Mouse (Mus musculus): ENCODE data around the gene Wnt6. TPM values are rescaled to one million over a fixed set of nuclear protein-coding genes. Genes with fewer than 3 reads are reported as not detected.

Wnt6 gene
- polyA plus RNA-seq, 1 experiment from 2014 or later = 5.7 TPM

DNA sequence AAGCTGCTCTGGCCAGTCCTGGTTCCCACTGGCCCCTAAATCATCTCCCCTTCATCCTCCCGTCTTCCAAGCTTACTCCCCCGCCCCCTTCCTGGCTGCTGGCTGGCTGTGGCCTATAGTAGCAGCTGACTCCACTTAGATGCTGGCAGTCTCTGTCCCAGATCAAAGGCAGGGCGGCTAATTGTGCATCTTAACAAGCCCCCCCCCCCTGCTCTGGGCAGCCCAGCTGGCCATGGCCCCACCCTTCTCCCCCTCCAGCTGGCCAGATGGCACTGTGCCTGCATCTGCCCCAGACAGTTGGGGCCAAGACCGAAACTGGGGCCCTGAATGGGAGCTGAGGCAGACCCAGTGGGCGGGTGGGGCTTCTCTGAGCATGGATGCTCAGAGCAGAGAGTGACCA lies 25.8 kb downstream of the Wnt6 start:
- Histone ChIP-seq H3K4me3 (replicated peaks) (no peak overlapping the region), H3K27ac (replicated peaks) (no peak overlapping the region), H3K36me3 (no peaks in the 10 kb centered on the region), H3K4me1 (peaks cover 34% of the 10 kb centered on the region), H3K9me3 (replicated peaks) (no peaks in the 10 kb centered on the region), H3K9ac (replicated peaks) (no peak overlapping the region), H3K27me3 (replicated peaks) (peaks cover 78% of the 10 kb centered on the region), H3K4me2 (no peak overlapping the region)
- 8% methylated on average over 5 of the region's 5 CpGs for WGBS
- peak; percentile 30 for ATAC-seq (ENCODE audit: low FRiP score)

DNA sequence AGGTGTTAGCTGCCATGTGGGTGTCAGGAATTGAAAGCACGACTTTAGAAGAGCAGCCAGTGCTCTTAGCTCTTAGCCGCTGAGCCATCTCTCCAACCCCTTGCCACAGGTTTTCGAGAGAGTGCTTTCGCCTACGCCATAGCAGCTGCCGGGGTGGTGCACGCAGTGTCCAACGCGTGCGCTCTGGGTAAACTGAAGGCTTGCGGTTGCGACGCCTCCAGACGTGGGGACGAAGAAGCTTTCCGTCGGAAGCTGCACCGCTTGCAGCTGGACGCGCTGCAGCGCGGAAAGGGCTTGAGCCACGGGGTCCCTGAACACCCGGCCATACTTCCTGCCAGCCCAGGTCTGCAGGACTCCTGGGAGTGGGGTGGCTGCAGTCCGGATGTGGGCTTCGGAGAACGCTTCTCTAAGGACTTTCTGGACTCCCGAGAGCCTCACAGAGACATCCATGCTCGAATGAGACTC lies 28.8 kb downstream of the Wnt6 start:
- Histone ChIP-seq H3K27me3 (replicated peaks) (peaks cover 82% of the 10 kb centered on the region), H3K27ac (replicated peaks) (no peak overlapping the region), H3K4me2 (peak overlapping the region; percentile 40), H3K36me3 (no peaks in the 10 kb centered on the region), H3K4me1 (peaks cover 35% of the 10 kb centered on the region), H3K9ac (replicated peaks) (no peak overlapping the region), H3K4me3 (replicated peaks) (no peak overlapping the region; the same call in 1 of the 2 replicates), H3K9me3 (replicated peaks) (no peaks in the 10 kb centered on the region)
- no peak for ATAC-seq (ENCODE audit: low FRiP score)
- 1% methylated on average over 29 of the region's 29 CpGs for WGBS

DNA sequence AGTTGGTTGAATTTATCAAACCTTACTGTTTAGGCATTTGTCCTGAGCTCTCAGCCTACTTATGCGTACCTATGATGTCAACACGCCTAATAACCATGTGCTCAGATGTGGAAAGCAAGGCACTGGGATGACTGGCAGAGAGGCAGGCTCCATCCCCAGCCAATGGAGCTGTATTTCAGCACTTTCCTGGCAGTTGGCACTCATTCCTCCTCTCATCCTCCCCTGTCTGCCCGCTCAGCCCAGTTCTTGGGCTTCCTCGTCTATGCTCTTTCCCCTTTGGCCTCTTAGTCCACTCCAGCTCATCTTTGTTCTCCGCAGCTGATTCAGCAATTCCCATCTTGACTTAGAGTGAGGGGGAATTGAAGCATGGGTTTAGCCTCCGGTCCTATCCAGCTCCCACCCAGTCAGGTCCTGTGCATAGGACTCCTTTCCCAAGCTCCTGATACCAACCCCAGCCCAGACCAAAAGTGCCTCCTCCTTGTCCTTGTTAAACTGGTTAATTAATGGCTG lies 30.0 kb downstream of the Wnt6 start:
- Histone ChIP-seq H3K36me3 (no peaks in the 10 kb centered on the region), H3K9ac (replicated peaks) (no peak overlapping the region), H3K4me1 (peaks cover 45% of the 10 kb centered on the region), H3K27me3 (replicated peaks) (peaks cover 80% of the 10 kb centered on the region), H3K4me3 (replicated peaks) (no peak overlapping the region), H3K4me2 (no peak overlapping the region), H3K9me3 (replicated peaks) (no peaks in the 10 kb centered on the region), H3K27ac (replicated peaks) (no peak overlapping the region)
- 31% methylated on average over 6 of the region's 6 CpGs for WGBS
- no peak for ATAC-seq (ENCODE audit: low FRiP score)

DNA sequence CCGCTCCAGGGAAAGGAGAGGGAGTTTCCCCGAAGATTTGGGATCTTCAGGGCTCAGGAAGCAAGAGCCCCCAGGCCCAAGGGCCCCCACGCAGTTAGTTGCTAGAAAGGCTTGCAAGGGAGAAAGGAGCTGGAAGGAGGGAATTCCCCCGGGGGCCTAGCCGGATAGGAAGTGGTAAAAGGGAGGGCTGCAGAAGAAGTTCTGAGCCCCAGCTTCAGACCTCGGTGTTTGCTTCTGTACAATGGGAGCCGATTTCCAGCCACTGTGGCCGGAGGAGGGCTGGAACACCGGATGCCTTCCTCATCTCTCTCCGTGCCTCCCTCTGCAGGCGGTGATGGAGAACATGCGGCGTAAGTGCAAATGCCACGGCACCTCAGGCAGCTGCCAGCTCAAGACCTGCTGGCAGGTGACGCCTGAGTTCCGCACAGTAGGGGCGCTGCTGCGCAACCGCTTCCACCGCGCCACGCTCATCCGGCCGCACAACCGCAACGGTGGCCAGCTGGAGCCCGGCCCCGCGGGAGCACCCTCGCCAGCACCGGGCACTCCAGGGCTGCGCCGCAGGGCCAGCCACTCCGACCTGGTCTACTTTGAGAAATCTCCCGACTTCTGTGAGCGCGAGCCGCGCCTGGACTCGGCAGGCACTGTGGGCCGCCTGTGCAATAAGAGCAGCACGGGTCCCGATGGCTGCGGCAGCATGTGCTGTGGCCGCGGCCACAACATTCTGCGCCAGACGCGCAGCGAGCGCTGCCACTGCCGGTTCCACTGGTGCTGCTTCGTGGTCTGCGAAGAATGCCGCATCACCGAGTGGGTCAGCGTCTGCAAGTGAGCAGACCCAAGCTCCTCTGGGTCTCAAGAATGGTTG lies 31.3 kb downstream of the Wnt6 start:
- WGBS = 1% methylated on average over 57 of the region's 57 CpGs

DNA sequence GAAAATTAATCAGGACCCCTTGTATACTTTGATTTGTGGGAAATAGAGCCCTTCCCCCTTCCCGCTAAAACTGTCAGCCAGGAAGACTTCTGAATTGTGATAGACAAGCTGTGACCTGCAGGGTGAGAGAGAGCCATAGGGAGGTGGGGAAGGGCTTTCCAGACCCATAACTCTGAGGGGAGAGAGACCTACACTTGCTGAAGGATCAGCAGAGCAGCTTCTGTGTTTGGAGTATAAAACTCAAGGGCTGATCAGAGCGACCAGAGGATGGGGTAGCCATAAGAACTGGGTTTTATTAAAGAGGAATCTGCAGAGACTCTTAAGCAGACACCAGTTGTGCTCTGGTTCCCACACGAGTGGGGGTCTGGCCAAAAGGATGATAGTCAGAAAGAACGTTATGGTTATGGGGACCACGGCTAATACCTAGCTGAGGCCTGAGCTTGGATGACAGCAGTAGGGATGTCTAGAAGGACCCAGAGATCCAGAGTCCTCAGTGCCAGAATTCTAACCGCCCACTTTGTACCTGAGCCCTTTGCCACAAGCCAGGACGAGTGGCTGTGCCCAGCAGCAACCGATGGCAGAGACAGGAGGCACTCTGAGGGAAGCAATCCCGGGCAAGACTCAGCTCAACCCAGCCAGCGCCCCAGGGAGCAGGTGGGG lies 32.6 kb downstream of the Wnt6 start:
- peaks cover 67% of the 10 kb centered on the region for H3K27me3 ChIP-seq (replicated peaks)
- H3K36me3 ChIP-seq = no peaks in the 10 kb centered on the region
- 19% methylated on average over 10 of the region's 10 CpGs for WGBS
- H3K4me2 ChIP-seq = peak overlapping the region; percentile 90; the same call in 1 of the 2 replicates
- ATAC-seq (ENCODE audit: low FRiP score) = no peak
- no peak overlapping the region for H3K27ac ChIP-seq (replicated peaks)
- no peak overlapping the region for H3K9ac ChIP-seq (replicated peaks)
- no peak overlapping the region for H3K4me3 ChIP-seq (replicated peaks)
- H3K9me3 ChIP-seq (replicated peaks) = no peaks in the 10 kb centered on the region
- H3K4me1 ChIP-seq = peaks cover 58% of the 10 kb centered on the region

More for the DNA sequence above, 31.3 kb downstream of the Wnt6 start:
- H3K4me1 ChIP-seq = peaks cover 51% of the 10 kb centered on the region
- peaks cover 79% of the 10 kb centered on the region for H3K27me3 ChIP-seq (replicated peaks)
- H3K9me3 ChIP-seq (replicated peaks) = no peaks in the 10 kb centered on the region
- H3K9ac ChIP-seq (replicated peaks) = peak overlapping the region; percentile 60
- peak overlapping the region; percentile 90 for H3K4me2 ChIP-seq
- H3K36me3 ChIP-seq = no peaks in the 10 kb centered on the region
- peak overlapping the region; percentile 62 for H3K27ac ChIP-seq (replicated peaks)
- peak; percentile 66 for ATAC-seq (ENCODE audit: low FRiP score)
- H3K4me3 ChIP-seq (replicated peaks) = peak overlapping the region; percentile 51

DNA sequence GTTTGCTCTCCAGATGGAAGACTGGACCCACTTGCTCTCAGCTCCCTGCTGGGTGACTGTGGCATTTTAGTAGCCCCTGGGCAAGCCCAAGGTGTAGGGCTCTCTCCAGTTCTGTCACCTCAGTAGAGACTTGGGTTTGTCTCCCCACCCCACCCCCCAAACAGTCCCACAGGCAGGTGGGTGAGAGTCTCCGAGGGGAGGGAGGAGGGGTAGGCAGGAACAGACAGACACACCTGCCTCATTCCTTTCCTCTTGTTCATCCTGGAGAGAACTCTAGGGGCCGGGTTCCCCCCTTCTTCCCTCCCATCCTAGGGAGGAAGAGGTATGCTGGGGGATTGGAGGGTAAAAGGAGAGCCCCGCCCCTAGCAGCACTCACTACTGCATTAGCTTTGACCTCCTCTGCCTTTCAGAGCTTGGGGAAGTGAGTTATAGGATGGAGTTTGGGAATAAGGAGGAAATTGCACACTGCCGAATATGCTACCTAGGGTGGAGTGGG lies 33.7 kb downstream of the Wnt6 start:
- H3K9ac ChIP-seq (replicated peaks) = no peak overlapping the region
- no peak for ATAC-seq (ENCODE audit: low FRiP score)
- no peak overlapping the region for H3K4me3 ChIP-seq (replicated peaks)
- no peaks in the 10 kb centered on the region for H3K9me3 ChIP-seq (replicated peaks)
- peaks cover 60% of the 10 kb centered on the region for H3K27me3 ChIP-seq (replicated peaks)
- H3K4me1 ChIP-seq = peaks cover 56% of the 10 kb centered on the region
- no peak overlapping the region for H3K27ac ChIP-seq (replicated peaks)
- H3K4me2 ChIP-seq = no peak overlapping the region
- 25% methylated on average over 4 of the region's 4 CpGs for WGBS
- no peaks in the 10 kb centered on the region for H3K36me3 ChIP-seq

DNA sequence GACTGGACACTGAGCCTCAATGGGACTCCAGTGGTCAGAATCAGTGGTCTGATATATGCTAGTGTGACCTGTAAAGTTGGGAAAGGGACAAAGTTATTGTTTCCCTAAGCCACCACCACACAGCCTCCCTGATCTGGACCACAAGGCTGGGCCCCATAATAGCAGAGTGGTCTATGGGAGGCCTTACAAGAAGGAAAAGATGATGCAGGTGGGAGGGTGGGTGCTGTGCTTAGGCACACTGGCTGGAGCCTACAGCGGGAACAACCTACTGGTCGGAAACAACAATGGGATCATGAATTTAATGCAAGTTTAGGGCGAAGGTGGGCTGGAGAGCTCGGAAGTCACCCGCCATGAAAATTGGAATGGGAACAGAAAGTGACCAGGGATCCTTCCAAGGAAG lies 34.2 kb downstream of the Wnt6 start:
- H3K27ac ChIP-seq (replicated peaks) = no peak overlapping the region
- H3K4me1 ChIP-seq = peaks cover 52% of the 10 kb centered on the region
- WGBS = 22% methylated on average over 5 of the region's 5 CpGs
- no peak for ATAC-seq (ENCODE audit: low FRiP score)
- no peaks in the 10 kb centered on the region for H3K9me3 ChIP-seq (replicated peaks)
- H3K4me3 ChIP-seq (replicated peaks) = peak overlapping the region; percentile 36; the same call in 1 of the 2 replicates
- peaks cover 55% of the 10 kb centered on the region for H3K27me3 ChIP-seq (replicated peaks)
- H3K4me2 ChIP-seq = peak overlapping the region; percentile 69; the same call in 1 of the 2 replicates
- no peak overlapping the region for H3K9ac ChIP-seq (replicated peaks)
- H3K36me3 ChIP-seq = no peaks in the 10 kb centered on the region

DNA sequence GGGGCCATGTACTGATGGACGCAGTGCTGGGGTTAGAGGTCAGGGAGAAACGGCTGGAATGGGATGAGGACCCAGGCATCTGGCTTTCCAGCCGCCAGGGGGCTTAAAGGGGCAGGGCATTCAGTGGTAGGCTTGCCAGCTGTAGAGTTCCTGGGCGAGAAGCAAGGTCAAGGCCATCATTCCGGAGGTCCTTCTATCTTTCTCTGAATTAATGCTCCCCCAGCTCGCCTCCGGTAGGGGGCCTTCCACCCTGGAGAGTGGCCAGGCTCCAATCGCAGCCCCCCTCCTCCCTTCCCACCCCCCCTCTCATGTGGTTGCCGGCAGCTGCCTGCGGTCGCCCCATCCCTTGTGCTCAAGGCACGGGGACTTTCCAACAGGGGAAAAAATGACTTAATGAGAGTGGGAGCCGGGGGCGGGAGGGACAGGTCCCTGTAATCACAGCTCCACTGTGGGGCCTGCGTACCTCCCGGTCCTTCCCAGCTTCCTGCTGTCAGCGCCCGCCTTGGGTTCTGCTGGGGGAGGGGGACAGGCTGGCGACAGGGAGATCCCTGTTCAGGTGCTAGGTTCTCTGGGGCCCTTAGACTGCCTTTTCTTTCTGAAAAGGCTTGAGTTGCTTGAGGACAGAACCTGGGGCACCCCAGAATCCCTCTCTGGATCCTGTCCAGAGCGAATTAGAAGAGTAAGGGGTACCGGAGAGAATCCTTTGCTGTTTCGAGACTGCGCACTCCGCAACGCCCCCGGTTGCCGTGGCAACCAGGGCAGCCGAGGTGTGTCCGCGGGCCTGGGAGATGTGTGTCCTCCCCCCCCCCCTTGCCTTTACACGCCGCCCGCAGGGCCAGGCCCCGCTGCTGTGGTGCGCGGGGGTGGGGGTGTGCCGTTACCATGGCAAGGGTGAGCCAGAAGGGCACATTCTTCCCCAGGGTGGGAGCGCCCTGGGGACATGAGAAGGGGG lies 34.9 kb downstream of the Wnt6 start:
- no peaks in the 10 kb centered on the region for H3K36me3 ChIP-seq
- peak overlapping the region; percentile 39 for H3K9ac ChIP-seq (replicated peaks)
- 0 out of 2 replicates have a peak overlapping the region, but pooled peaks have one; percentile 10 for H3K27ac ChIP-seq (replicated peaks)
- H3K4me2 ChIP-seq = peak overlapping the region; percentile 69
- H3K9me3 ChIP-seq (replicated peaks) = no peaks in the 10 kb centered on the region
- H3K27me3 ChIP-seq (replicated peaks) = peaks cover 50% of the 10 kb centered on the region
- peaks cover 50% of the 10 kb centered on the region for H3K4me1 ChIP-seq
- ATAC-seq (ENCODE audit: low FRiP score) = peak; percentile 40
- WGBS = under 1% methylated on average over 37 of the region's 38 CpGs
- peak overlapping the region; percentile 36 for H3K4me3 ChIP-seq (replicated peaks)

DNA sequence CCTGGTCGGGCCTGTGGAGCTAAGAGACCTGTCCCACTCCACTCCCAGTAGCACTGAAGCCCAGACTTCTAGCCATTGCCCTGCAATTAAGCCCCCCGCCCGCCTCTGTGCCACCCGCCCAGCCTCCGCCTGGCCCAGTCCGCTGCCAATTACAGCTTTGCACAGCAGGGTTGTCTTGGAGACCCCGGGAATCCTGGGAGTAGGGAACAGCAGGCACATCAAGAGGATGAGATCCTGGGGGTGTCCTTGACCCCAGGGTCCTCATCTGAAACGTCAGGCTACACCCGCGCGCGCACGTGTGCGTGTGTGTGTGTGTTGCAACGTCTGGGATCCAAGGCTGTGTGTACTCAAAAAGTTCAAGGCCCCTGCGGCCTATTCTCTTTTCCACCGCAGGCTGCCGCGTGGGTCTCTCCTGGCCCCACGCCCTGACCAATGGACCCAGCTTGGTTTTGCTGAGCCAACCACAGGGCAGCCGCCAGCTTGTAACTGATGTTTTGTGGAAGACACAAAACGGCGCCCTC lies 35.9 kb downstream of the Wnt6 start:
- ATAC-seq (ENCODE audit: low FRiP score) = peak; percentile 14
- peaks cover 50% of the 10 kb centered on the region for H3K4me1 ChIP-seq
- H3K27me3 ChIP-seq (replicated peaks) = peaks cover 40% of the 10 kb centered on the region
- no peaks in the 10 kb centered on the region for H3K9me3 ChIP-seq (replicated peaks)
- H3K36me3 ChIP-seq = no peaks in the 10 kb centered on the region
- H3K9ac ChIP-seq (replicated peaks) = peak overlapping the region; percentile 38; the same call in 1 of the 2 replicates
- peak overlapping the region; percentile 69 for H3K4me2 ChIP-seq
- H3K27ac ChIP-seq (replicated peaks) = peak overlapping the region; percentile 60; the same call in 1 of the 2 replicates
- peak overlapping the region; percentile 36 for H3K4me3 ChIP-seq (replicated peaks)
- WGBS = 2% methylated on average over 23 of the region's 23 CpGs

DNA sequence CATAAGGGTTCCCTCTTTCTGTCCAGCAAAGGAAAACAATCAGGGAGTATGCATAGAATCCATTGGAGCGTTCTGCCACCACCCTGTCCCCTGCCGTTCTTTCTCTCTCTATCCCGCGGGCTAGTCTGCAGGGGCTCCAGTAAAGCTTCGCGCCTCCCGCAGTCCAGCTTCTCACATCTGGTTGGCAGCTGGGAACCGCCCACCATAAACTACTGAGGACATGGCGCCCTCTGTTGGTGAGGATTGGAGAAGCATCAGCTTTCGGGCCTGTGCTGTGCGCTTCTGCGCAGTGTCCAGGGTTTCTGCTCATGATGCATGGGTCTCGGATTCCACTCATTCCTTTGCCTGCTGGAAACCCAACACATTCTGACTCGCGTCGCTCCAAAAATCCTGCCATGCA lies 36.4 kb downstream of the Wnt6 start:
- peak overlapping the region; percentile 69 for H3K4me2 ChIP-seq
- WGBS = under 1% methylated on average over 16 of the region's 16 CpGs
- peaks cover 35% of the 10 kb centered on the region for H3K27me3 ChIP-seq (replicated peaks)
- H3K36me3 ChIP-seq = no peaks in the 10 kb centered on the region
- peak overlapping the region; percentile 60 for H3K27ac ChIP-seq (replicated peaks)
- peak overlapping the region; percentile 36 for H3K4me3 ChIP-seq (replicated peaks)
- H3K4me1 ChIP-seq = peaks cover 45% of the 10 kb centered on the region
- H3K9ac ChIP-seq (replicated peaks) = peak overlapping the region; percentile 38; the same call in 1 of the 2 replicates
- ATAC-seq (ENCODE audit: low FRiP score) = peak; percentile 72
- H3K9me3 ChIP-seq (replicated peaks) = no peaks in the 10 kb centered on the region
